Mouse (Mus musculus) stomach, postnatal 0 days (tissue): ENCODE data around the gene Phldb2.

ENCODE experiments used
- CTCF ChIP-seq: IDR thresholded peaks from 2 replicates; pipeline ENCODE4 v1.5.1; 2016; ENCODE audit warnings: antibody characterized with exemption, low read depth, mild to moderate bottlenecking, moderate library complexity
- EP300 ChIP-seq: optimal IDR thresholded peaks from 2 replicates; pipeline ENCODE3; 2016; ENCODE audit warnings: antibody characterized with exemption

DNA sequence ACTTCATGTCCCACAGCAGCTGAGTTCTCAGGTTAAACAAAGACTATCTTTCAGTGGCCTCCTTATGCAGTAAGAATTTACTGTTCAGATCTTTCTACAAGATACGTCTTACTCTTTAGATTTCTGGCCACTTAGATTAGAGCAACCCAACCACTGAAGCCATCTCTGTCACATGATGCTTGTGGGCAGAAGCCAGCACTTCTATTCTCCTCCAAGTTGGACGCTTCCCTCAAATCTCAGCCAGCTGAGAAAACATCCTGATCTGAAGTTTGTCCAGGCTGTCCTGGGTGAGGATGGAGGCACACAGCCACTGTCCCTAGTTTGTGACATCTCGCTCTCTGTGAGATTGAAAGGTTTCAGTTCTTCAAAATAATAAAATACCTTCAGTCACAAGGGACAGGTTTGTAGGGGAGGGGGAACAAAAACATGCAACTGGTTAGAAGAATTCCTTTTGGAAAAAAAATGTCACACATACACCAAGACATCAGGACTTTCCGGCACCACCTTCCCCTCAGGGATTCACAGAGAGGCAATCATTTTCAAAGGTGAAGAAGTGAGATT, 3.1 kb upstream of the Phldb2 start:
- TF ChIP-seq CTCF (no peak), EP300 (no peak)
